Mouse (Mus musculus) megakaryocyte, embryonic 14.5 days (primary cell): ENCODE measurements around the gene Ccdc47. TPM values are rescaled to one million over a fixed set of nuclear protein-coding genes. Genes with fewer than 3 reads are reported as not detected.
"Not testable (repeated sequence)": the region's sequence is repeated elsewhere in the genome, so short reads cannot be mapped to it uniquely, and the experiment has no call there.

Experiments
- H3K27me3 ChIP-seq: replicated peaks from 2 replicates; pipeline ENCODE3; 2012; ENCODE audit warnings: inconsistent platforms
- H3K36me3 ChIP-seq: replicated peaks from 2 replicates; pipeline ENCODE3; 2012; ENCODE audit warnings: low read length, inconsistent platforms, mixed read lengths
- H3K4me1 ChIP-seq: 2 replicates; pipeline ENCODE4 v1.6.1; 2012; ENCODE audit warnings: inconsistent platforms
- H3K4me3 ChIP-seq: replicated peaks from 2 replicates; pipeline ENCODE3; 2012; ENCODE audit warnings: moderate library complexity, mild to moderate bottlenecking, inconsistent platforms
- H3K9me3 ChIP-seq: 2 replicates; pipeline ENCODE4 v1.6.1; 2012; ENCODE audit warnings: inconsistent platforms
- FLI1 ChIP-seq: IDR thresholded peaks from 2 replicates; pipeline ENCODE4 v1.6.1; 2012; ENCODE audit warnings: low read length, inconsistent platforms, mixed read lengths
- GATA1 ChIP-seq: IDR thresholded peaks from 3 replicates; pipeline ENCODE4 v1.6.1; 2012; ENCODE audit warnings: mixed read lengths, low read length, inconsistent platforms, borderline replicate concordance
- polyA plus RNA-seq: library from polyadenylated mRNA; stranded (reverse); fragments of >175 nt; gene quantifications from 2 replicates; pipeline ENCODE4 v1.2.3, GENCODE M21; 2012; ENCODE audit warnings: low replicate concordance; ENCODE audit not compliant: insufficient read depth

The Ccdc47 gene
- polyA plus RNA-seq, 1 experiment = 1.4 TPM

DNA sequence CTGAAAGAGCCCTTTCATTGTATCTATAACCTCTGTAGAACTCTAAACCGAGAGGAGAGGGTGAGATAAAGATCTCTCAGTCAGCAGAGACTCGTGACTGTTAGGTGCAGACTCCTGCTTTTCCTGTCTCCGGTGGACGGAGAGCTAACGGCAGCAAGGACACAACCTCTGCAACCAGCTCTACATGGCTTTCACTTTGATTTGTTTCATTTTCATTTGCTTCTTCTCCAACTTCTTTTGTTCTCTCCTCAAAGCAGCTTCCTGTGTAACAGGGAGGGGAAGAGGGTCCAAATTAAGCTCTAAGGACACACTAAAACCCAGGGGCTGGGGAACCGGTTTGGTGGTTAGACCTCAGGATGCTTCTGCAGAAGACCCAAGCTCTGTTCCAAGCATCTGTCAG is 15.4 kb downstream of the Ccdc47 start:
- Histone ChIP-seq H3K36me3 (peaks cover 91% of the 10 kb centered on the region), H3K4me3 (no peak overlapping the region), H3K27me3 (no peaks in the 10 kb centered on the region), H3K4me1 (peaks cover 41% of the 10 kb centered on the region), H3K9me3 (no peaks in the 10 kb centered on the region)
- TF ChIP-seq GATA1 = no peak
- no peak for TF ChIP-seq FLI1

DNA sequence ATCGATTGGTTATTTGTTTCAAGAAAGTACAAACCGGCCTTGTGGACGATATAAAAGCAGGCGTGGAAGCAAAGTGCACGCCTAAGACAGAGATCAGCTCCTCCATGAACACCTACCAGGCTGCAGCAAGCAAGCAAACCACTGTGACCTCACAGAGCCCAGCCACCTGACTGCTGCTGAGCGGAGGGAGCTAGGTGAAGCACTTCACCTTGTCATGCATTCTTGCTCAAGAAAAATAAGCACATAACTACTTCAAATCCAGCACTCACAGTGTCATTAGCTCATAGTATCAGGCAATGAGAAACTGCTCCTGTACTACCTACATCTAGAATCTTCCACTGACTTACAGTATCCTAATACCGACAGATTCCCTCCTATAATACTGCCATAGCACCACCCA is 16.1 kb downstream of the Ccdc47 start:
- H3K9me3 ChIP-seq, H3K27me3 ChIP-seq, H3K4me3 ChIP-seq: not testable (repeated sequence)
- Histone ChIP-seq H3K36me3 (peaks cover 83% of the 10 kb centered on the region), H3K4me1 (peaks cover 48% of the 10 kb centered on the region)

DNA sequence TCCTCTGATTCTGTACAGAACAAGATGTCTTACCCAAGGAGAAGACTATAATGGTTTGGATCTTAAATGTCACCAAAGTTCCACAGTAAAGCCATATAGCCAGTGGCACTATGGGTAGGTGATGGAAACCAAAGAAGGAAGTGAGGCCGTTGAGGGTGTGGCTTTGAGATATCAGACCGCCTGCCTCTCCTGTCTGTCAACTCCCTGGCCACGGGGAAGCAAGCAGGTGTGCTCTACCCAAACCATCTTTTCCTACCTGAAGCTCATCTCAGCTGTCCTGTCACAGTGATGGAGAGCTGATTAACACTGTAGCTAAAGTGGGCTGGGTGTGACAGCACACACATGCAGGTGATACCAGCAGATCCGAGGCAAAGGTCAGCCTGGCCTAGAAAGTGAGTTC is 17.9 kb downstream of the Ccdc47 start:
- Histone ChIP-seq H3K4me1 (peaks cover 61% of the 10 kb centered on the region), H3K36me3 (peaks cover 66% of the 10 kb centered on the region), H3K9me3 (no peaks in the 10 kb centered on the region), H3K4me3 (no peak overlapping the region), H3K27me3 (no peaks in the 10 kb centered on the region)
- TF ChIP-seq GATA1 (no peak), FLI1 (no peak)

- H3K27me3 ChIP-seq = no peaks in the 10 kb centered on the region
- no peak for TF ChIP-seq FLI1
- TF ChIP-seq GATA1 = no peak
- H3K9me3 ChIP-seq = no peaks in the 10 kb centered on the region
- H3K4me1 ChIP-seq = peaks cover 64% of the 10 kb centered on the region
- H3K4me3 ChIP-seq = no peak overlapping the region
- H3K36me3 ChIP-seq = peaks cover 39% of the 10 kb centered on the region
Measured at GRCm38 (mm10) chr11:106195341-106195740, 20.8 kb downstream of the Ccdc47 start.

GRCm38 (mm10) chr11:106194891-106195290 is 21.3 kb downstream of the Ccdc47 start:
- H3K27me3 ChIP-seq = no peaks in the 10 kb centered on the region
- H3K9me3 ChIP-seq = no peaks in the 10 kb centered on the region
- H3K4me3 ChIP-seq = no peak overlapping the region
- peaks cover 39% of the 10 kb centered on the region for H3K36me3 ChIP-seq
- peaks cover 69% of the 10 kb centered on the region for H3K4me1 ChIP-seq
- TF ChIP-seq FLI1 (no peak), GATA1 (no peak)

- no peaks in the 10 kb centered on the region for H3K9me3 ChIP-seq
- peak overlapping the region; percentile 94 for H3K4me3 ChIP-seq
- H3K36me3 ChIP-seq = peaks cover 34% of the 10 kb centered on the region
- TF ChIP-seq FLI1 (no peak), GATA1 (no peak)
- no peaks in the 10 kb centered on the region for H3K27me3 ChIP-seq
- H3K4me1 ChIP-seq = peaks cover 72% of the 10 kb centered on the region
Measured at GRCm38 (mm10) chr11:106194155-106194541, 22.0 kb downstream of the Ccdc47 start.

- H3K9me3 ChIP-seq = no peaks in the 10 kb centered on the region
- no peak for TF ChIP-seq GATA1
- no peak for TF ChIP-seq FLI1
- peaks cover 76% of the 10 kb centered on the region for H3K4me1 ChIP-seq
- H3K4me3 ChIP-seq = peak overlapping the region; percentile 94
- no peaks in the 10 kb centered on the region for H3K27me3 ChIP-seq
- H3K36me3 ChIP-seq = peaks cover 34% of the 10 kb centered on the region
Measured at GRCm38 (mm10) chr11:106193371-106194154, 22.6 kb downstream of the Ccdc47 start.

DNA sequence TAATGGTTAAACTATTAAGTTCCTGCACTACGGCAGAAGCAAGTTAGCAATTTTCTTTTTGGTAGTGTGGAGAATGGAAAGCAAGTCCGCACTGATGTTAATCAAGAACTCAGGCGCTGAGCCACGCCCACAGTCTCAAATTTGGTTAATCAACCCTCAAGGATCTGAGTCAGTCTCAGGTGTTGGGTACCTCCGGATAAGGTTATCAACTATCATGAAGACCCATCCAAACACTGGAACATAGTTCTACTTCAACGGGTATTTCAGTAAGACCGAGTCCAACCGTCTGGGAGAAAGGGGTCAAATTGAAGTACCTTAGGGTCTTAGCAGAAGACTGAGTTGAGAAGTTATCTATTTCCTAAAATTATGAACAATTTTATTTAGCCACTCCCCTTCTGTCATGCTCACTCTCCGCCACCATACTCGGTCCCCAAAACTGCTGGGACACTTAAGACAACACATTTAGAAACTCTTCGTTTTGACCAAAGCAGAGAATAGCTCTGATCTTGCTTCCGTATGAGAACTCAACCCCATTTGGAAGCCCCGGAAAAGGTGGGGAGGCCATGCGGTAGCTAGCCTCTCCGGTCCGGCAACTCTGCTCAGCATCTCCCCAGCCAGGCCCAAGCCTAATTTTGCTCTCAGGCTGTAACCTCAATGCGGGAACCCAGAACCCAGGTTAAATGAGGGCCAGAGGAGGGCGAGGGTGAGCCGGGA is 23.3 kb downstream of the Ccdc47 start:
- H3K9me3 ChIP-seq = no peaks in the 10 kb centered on the region
- peaks cover 31% of the 10 kb centered on the region for H3K36me3 ChIP-seq
- H3K4me1 ChIP-seq = peaks cover 71% of the 10 kb centered on the region
- H3K27me3 ChIP-seq = no peaks in the 10 kb centered on the region
- peak overlapping the region; percentile 94 for H3K4me3 ChIP-seq
- no peak for TF ChIP-seq GATA1
- no peak for TF ChIP-seq FLI1

GRCm38 (mm10) chr11:106192241-106192640 is 23.9 kb downstream of the Ccdc47 start:
- Histone ChIP-seq H3K27me3 (no peaks in the 10 kb centered on the region), H3K36me3 (peaks cover 29% of the 10 kb centered on the region), H3K4me3 (peak overlapping the region; percentile 94), H3K9me3 (no peaks in the 10 kb centered on the region), H3K4me1 (peaks cover 71% of the 10 kb centered on the region)
- TF ChIP-seq GATA1 = no peak
- no peak for TF ChIP-seq FLI1

DNA sequence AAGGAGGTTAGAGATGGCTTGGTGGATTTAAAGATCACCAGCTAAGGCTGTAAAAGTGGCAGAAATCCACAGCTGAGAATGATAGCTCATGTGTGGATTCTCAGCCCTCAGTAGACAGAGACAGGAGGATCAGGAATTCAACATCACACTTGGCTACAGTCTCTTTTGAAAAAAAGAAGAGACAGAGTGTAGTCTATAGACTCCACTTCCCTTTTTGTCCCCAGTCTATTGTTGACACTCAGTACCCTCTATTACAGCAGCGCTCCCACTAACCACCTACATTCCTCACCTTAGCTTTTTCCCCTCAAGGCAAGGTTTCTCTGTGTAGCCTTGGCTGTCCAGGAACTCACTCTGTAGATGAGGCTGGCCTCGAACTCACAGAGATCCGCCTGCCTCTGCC is 24.4 kb downstream of the Ccdc47 start:
- H3K27me3 ChIP-seq = no peaks in the 10 kb centered on the region
- TF ChIP-seq FLI1 (no peak), GATA1 (no peak)
- H3K9me3 ChIP-seq = no peaks in the 10 kb centered on the region
- H3K4me1 ChIP-seq = peaks cover 70% of the 10 kb centered on the region
- H3K4me3 ChIP-seq = no peak overlapping the region
- H3K36me3 ChIP-seq = peaks cover 27% of the 10 kb centered on the region
